13 mouse cellular contexts compared by ENCODE assay signal in the genomic region with DNA sequence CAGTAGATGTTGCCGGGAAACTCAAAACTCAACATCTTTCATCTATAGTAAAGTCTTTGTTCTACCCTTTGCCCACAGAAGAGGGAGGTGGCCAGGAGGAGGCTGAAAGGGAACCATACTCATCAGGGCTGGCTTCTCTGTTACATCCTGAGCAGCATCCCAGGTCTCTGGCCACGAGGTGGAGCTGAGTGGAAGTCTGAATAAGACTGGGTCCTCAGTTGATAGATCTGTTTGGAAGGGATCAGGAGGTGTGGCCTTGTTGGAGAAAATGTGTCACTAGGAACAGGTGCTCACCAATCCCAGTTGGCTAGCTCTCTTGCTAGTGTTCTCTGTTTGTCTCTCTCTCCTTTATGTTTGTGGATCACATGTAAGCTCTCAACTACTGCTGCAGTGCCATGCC.
"Had no signal": no experiment of that assay in that cellular context is flagged by ENCODE, and none has a peak within 500 bp of the region (broad histone marks: within the 10 kb centered on the region; RNA-seq: fewer than 3 reads in every experiment).

No protein-coding gene starts in this region.

- H3K27ac ChIP-seq: kidney, embryonic 15.5 days; limb, embryonic 15.5 days; midbrain, embryonic 13.5 days; stomach, embryonic 15.5 days had no signal

- H3K27me3 ChIP-seq: kidney, embryonic 15.5 days; limb, embryonic 15.5 days; midbrain, embryonic 13.5 days; stomach, embryonic 15.5 days had no signal

- H3K9me3 ChIP-seq: kidney, embryonic 15.5 days; limb, embryonic 15.5 days; midbrain, embryonic 13.5 days; stomach, embryonic 15.5 days had no signal

- H3K4me2 ChIP-seq: kidney, embryonic 15.5 days; limb, embryonic 15.5 days; midbrain, embryonic 13.5 days; stomach, embryonic 15.5 days had no signal

- ATAC-seq: lung, postnatal 0 days; midbrain, embryonic 13.5 days had no signal

- H3K4me3 ChIP-seq: kidney, embryonic 15.5 days; limb, embryonic 15.5 days; midbrain, embryonic 13.5 days; stomach, embryonic 15.5 days had no signal

- H3K4me1 ChIP-seq: limb, embryonic 15.5 days had no signal

- H3K36me3 ChIP-seq: kidney, embryonic 15.5 days; limb, embryonic 15.5 days; stomach, embryonic 15.5 days had no signal

- H3K9ac ChIP-seq: kidney, embryonic 15.5 days; limb, embryonic 15.5 days; midbrain, embryonic 13.5 days; stomach, embryonic 15.5 days had no signal

- DNase-seq: kidney, adult 2 months; kidney, postnatal 14 days; layer of hippocampus, adult 9-11 months; layer of hippocampus, postnatal 36 days; lung, adult 2 months; lung, postnatal 36 days; right cerebral cortex, postnatal 14 days; thymus, postnatal 36 days had no signal
